Mouse (Mus musculus) liver, adult 2 months (tissue): ENCODE measurements at regions not wholly inside any gene's neighbourhood (a gene's known extent, or its start where the extent isn't known, plus 50 kb on each side); places are given as distances from the start of the nearest gene placed in this dataset.

Experiments
- DNase-seq: peaks from one replicate; pipeline ENCODE4 v3.0.0-alpha.2; 2011; ENCODE audit warnings: low read depth, low spot score; ENCODE audit errors: extremely low read depth
- H3K27ac ChIP-seq: fragments of 200-500 bp; replicated peaks from 2 replicates; pipeline ENCODE4 v1.5.1; 2012; ENCODE audit warnings: low read depth, mild to moderate bottlenecking, control low read depth, inconsistent platforms, low read length; ENCODE audit not compliant: insufficient read depth
- H3K27me3 ChIP-seq: fragments of 200-500 bp; 2 replicates; pipeline ENCODE4 v1.6.1; 2012; ENCODE audit warnings: mild to moderate bottlenecking, moderate library complexity, low read length, inconsistent platforms; ENCODE audit not compliant: control insufficient read depth, insufficient read depth
- H3K36me3 ChIP-seq: fragments of 200-500 bp; 2 replicates; pipeline ENCODE4 v1.6.1; 2012; ENCODE audit warnings: low read length, inconsistent platforms; ENCODE audit not compliant: control insufficient read depth, insufficient read depth
- H3K4me1 ChIP-seq: fragments of 200-500 bp; 2 replicates; pipeline ENCODE4 v1.6.1; 2011; ENCODE audit warnings: low read length; ENCODE audit not compliant: control insufficient read depth, insufficient read depth
- H3K4me3 ChIP-seq: fragments of 200-500 bp; 2 replicates; pipeline ENCODE4 v1.5.1; 2011; ENCODE audit warnings: low read depth, mild to moderate bottlenecking, control low read depth, low read length, moderate library complexity; ENCODE audit not compliant: insufficient read depth
- H3K79me2 ChIP-seq: fragments of 200-500 bp; 2 replicates; pipeline ENCODE4 v1.6.1; 2012; ENCODE audit warnings: inconsistent platforms, mild to moderate bottlenecking, low read length, moderate library complexity; ENCODE audit not compliant: control insufficient read depth, insufficient read depth
- H3K9ac ChIP-seq: fragments of 200-500 bp; 2 replicates; pipeline ENCODE4 v1.6.1; 2012; ENCODE audit warnings: low read depth, mild to moderate bottlenecking, control low read depth, inconsistent platforms, low read length
- CTCF ChIP-seq: fragments of 200-500 bp; IDR thresholded peaks from 2 replicates; pipeline ENCODE4 v1.5.1; 2011; ENCODE audit warnings: low read depth, low read length, control low read depth
- POLR2A ChIP-seq: fragments of 200-500 bp; IDR thresholded peaks from 2 replicates; pipeline ENCODE4 v1.6.1; 2011; ENCODE audit warnings: low read length, control low read depth; ENCODE audit not compliant: insufficient read depth; ENCODE audit errors: extremely low read depth
- WGBS: fragments of 180-500 bp; shearing (Covaris S2); methylation state at CpG from one replicate; pipeline ENCODE4 v1.1.7; 2018; 5-methylcytosine and 5-hydroxymethylcytosine counted together

DNA sequence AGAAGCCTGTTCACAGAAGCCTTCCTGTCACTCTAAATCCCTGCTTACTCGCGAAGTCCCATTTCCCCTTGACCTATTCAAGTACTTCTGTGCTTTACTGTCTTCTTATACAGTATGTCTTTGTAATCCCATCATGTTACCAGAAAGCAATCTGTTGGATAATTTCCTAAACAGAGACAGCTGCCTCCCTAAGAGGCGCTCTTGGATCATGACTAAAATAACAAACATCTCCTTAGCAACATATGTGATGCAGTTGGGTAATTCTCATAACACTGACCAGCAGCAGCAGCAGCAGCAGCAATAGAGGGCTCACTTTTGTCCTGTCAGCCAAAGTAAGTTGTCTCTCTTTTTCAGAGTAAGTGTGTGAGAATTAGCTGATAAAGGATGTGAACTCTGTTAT lies 138.1 kb upstream of the Gm11114 start:
- DNase-seq, result no peak
- TF ChIP-seq POLR2A, result no peak
- TF ChIP-seq CTCF, result no peak
- H3K36me3 ChIP-seq, result no peaks in the 10 kb centered on the region
- no peak overlapping the region for H3K27ac ChIP-seq
- no peak overlapping the region for H3K9ac ChIP-seq
- H3K4me3 ChIP-seq, result no peak overlapping the region
- H3K79me2 ChIP-seq, result no peaks in the 10 kb centered on the region
- H3K4me1 ChIP-seq, result no peaks in the 10 kb centered on the region
- 92% methylated on average over 3 of the region's 3 CpGs for WGBS
- no peaks in the 10 kb centered on the region for H3K27me3 ChIP-seq

DNA sequence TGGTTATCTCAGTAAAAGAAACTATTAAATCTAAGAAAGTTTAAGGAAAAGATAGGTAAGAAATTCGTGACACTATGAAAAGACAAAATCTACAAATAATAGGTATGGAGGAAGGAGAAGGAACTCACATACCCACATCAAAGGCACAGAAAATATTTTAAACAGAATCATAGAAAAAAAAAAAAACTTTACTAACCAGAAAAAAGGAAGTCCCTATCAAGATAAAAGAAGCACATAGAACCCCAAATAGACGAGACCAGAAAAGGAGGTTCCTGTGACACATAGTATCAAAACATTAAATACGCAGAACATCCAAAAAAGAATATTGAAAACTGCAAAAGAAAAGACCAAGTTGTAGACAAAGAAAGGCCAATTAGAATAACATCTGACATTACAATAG lies 111.4 kb upstream of the Gm11114 start:
- Histone ChIP-seq H3K27ac (no peak overlapping the region), H3K27me3 (no peaks in the 10 kb centered on the region), H3K36me3 (no peaks in the 10 kb centered on the region), H3K79me2 (no peaks in the 10 kb centered on the region), H3K4me3 (no peak overlapping the region), H3K9ac (no peak overlapping the region), H3K4me1 (no peaks in the 10 kb centered on the region)
- no peak for DNase-seq
- 73% methylated on average over 3 of the region's 3 CpGs for WGBS
- no peak for TF ChIP-seq POLR2A
- TF ChIP-seq CTCF, result no peak

DNA sequence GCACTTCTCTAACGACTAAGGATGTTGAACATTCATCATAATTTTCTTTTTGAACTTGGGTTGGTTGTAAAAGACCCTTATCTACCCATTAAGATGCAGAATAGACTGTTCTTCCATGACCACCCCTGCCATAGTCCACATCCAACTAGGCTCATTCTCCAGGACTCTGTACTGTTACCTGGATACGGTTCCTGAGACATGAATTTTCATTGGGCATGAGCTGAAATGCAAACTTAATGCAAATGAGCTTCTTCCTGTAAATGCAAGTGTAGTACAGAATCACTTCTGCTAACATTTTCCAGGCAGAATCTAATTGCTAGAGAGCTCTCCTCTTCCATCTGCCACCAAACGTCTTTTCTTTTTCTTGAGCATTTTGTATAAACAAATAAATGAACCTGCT lies 87.7 kb upstream of the Gm11114 start:
- H3K27ac ChIP-seq, result no peak overlapping the region
- no peaks in the 10 kb centered on the region for H3K4me1 ChIP-seq
- H3K36me3 ChIP-seq, result no peaks in the 10 kb centered on the region
- no peak for DNase-seq
- H3K27me3 ChIP-seq, result no peaks in the 10 kb centered on the region
- H3K79me2 ChIP-seq, result no peaks in the 10 kb centered on the region
- TF ChIP-seq CTCF (no peak), POLR2A (no peak)
- no peak overlapping the region for H3K9ac ChIP-seq
- no peak overlapping the region for H3K4me3 ChIP-seq
- 80% methylated on average over 3 of the region's 3 CpGs for WGBS
